ENCODE assay signal across 18 mouse cellular contexts in the genomic region with DNA sequence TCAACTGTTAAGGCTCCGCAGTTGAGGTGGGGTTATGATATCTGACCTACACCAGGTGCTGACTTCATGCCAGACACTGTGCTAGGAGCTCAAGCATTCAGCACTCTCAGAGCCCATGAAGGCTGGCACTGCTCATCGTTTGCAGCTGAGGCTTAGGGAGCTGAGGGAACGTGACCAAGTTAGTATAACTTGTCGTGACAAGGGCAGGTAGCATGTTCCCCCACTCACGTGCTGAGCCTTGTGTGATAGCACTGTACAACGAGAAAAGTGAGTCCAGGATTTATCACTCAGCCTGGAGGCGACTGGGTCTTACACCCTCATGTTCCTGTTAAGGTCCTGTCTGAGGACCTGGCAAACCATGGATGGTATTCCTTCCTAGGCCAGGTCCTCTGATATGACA. TPM values are rescaled to one million over a fixed set of nuclear protein-coding genes. Genes with fewer than 3 reads are reported as not detected.
"Had no signal": no experiment of that assay in that cellular context is flagged by ENCODE, and none has a peak within 500 bp of the region (broad histone marks: within the 10 kb centered on the region; RNA-seq: fewer than 3 reads in every experiment).

No protein-coding gene starts in this region.

- H3K36me3 ChIP-seq: neural tube, embryonic 13.5 days; neural tube, embryonic 15.5 days; stomach, embryonic 15.5 days had no signal

- H3K4me3 ChIP-seq: neural tube, embryonic 13.5 days; neural tube, embryonic 15.5 days; stomach, embryonic 15.5 days had no signal

- DNase-seq: retina, postnatal 1 day; right cerebral cortex, adult 18-20 months; right cerebral cortex, postnatal 14 days; right cerebral cortex, postnatal 25 days; right cerebral cortex, postnatal 4 days; spleen, adult 18-20 months; thymus, adult 18-20 months; thymus, adult 2 months; thymus, postnatal 14 days; thymus, postnatal 25 days; thymus, postnatal 36 days; thymus, postnatal 4 days had no signal

- H3K4me2 ChIP-seq: neural tube, embryonic 13.5 days; neural tube, embryonic 15.5 days; stomach, embryonic 15.5 days had no signal

- H3K9me3 ChIP-seq: neural tube, embryonic 13.5 days; neural tube, embryonic 15.5 days; stomach, embryonic 15.5 days had no signal

- H3K9ac ChIP-seq: neural tube, embryonic 13.5 days; neural tube, embryonic 15.5 days; stomach, embryonic 15.5 days had no signal

- H3K27ac ChIP-seq: neural tube, embryonic 13.5 days; neural tube, embryonic 15.5 days; stomach, embryonic 15.5 days; stomach, postnatal 0 days had no signal

RNA-seq across cellular contexts. Expression of gene Tnfaip2, which starts 9.3 kb away (rescaled TPM):
- polyA plus RNA-seq: neural tube, embryonic 14.5 days had no signal

RNA-seq across cellular contexts. Expression of gene Lbhd2, which starts 45.0 kb away (rescaled TPM):
- polyA plus RNA-seq: neural tube, embryonic 13.5 days; small intestine, adult 2 months had no signal
